Mouse (Mus musculus) stomach, embryonic 15.5 days (tissue): Measurements from ENCODE around the gene Lrrc52. TPM values are rescaled to one million over a fixed set of nuclear protein-coding genes. Genes with fewer than 3 reads are reported as not detected.

Experiments used
- ATAC-seq: fragments of 200-750 bp; cut with Nextera tagmentation; 2 replicates; pipeline ENCODE4 v1.8.0; 2017; ENCODE audit warnings: low read depth, moderate number of reproducible peaks, moderate TSS enrichment; ENCODE audit not compliant: insufficient read depth, low FRiP score
- H3K27ac ChIP-seq: fragments of 300-500 bp; sonication (generic); 2 replicates; pipeline ENCODE4 v1.5.1; 2015; ENCODE audit warnings: mild to moderate bottlenecking, inconsistent platforms
- H3K27me3 ChIP-seq: fragments of 300-500 bp; sonication (generic); replicated peaks from 2 replicates; pipeline ENCODE4 v1.6.1; 2015; ENCODE audit warnings: inconsistent platforms
- H3K36me3 ChIP-seq: fragments of 300-500 bp; sonication (generic); 2 replicates; pipeline ENCODE4 v1.6.1; 2015; ENCODE audit warnings: inconsistent platforms
- H3K4me1 ChIP-seq: fragments of 300-500 bp; sonication (generic); 2 replicates; pipeline ENCODE4 v1.6.1; 2015; ENCODE audit warnings: inconsistent platforms
- H3K4me2 ChIP-seq: fragments of 300-500 bp; sonication (generic); 2 replicates; pipeline ENCODE4 v1.6.1; 2015; ENCODE audit warnings: mild to moderate bottlenecking, inconsistent platforms
- H3K4me3 ChIP-seq: fragments of 300-500 bp; sonication (generic); replicated peaks from 2 replicates; pipeline ENCODE4 v1.5.1; 2015; ENCODE audit warnings: inconsistent platforms
- H3K9ac ChIP-seq: fragments of 300-500 bp; sonication (generic); 2 replicates; pipeline ENCODE4 v1.6.1; 2015; ENCODE audit warnings: inconsistent platforms
- H3K9me3 ChIP-seq: fragments of 300-500 bp; sonication (generic); 2 replicates; pipeline ENCODE4 v1.6.1; 2016; ENCODE audit warnings: inconsistent platforms
- WGBS: fragments of 180-500 bp; shearing (Covaris S2); methylation state at CpG from one replicate; pipeline ENCODE4 v1.1.7; 2015; 5-methylcytosine and 5-hydroxymethylcytosine counted together
- polyA plus RNA-seq: library from polyadenylated mRNA; unstranded; fragments of >200 nt; fragmentation: Nextera tagmentation; extraction: Ambion mirVana; gene quantifications from 2 replicates; pipeline ENCODE4 v1.2.1, GENCODE M21; 2015

Lrrc52 gene
- 0.12 TPM in 2 replicates for polyA plus RNA-seq

- no peak within 1 kb of the TSS for H3K27ac ChIP-seq
- H3K36me3 ChIP-seq: no peaks in the 10 kb centered on the region
- WGBS: 25% methylated on average over 9 of the region's 9 CpGs
- no peak within 1 kb of the TSS for H3K9ac ChIP-seq
- H3K27me3 ChIP-seq: no peaks in the 10 kb centered on the region
- H3K4me3 ChIP-seq: no peak within 1 kb of the TSS
- H3K4me2 ChIP-seq: no peak within 1 kb of the TSS
- H3K9me3 ChIP-seq: no peaks in the 10 kb centered on the region
- ATAC-seq: no peak
- H3K4me1 ChIP-seq: no peaks in the 10 kb centered on the region
Observed at GRCm38 (mm10) chr1:167466765-167467426, at the start of gene Lrrc52. Lrrc52 (minus strand) TSS chr1:167466780.

GRCm38 (mm10) chr1:167511621-167512020 is 45.0 kb upstream of the Lrrc52 start:
- WGBS: 79% methylated on average over 9 of the region's 9 CpGs

GRCm38 (mm10) chr1:167506048-167506447 is 39.5 kb upstream of the Lrrc52 start:
- Histone ChIP-seq H3K4me3 (no peak overlapping the region), H3K9ac (no peak overlapping the region), H3K27ac (no peak overlapping the region), H3K36me3 (no peaks in the 10 kb centered on the region), H3K4me2 (no peak overlapping the region), H3K4me1 (no peaks in the 10 kb centered on the region), H3K27me3 (no peaks in the 10 kb centered on the region), H3K9me3 (no peaks in the 10 kb centered on the region)
- no peak for ATAC-seq
- WGBS: 76% methylated on average over 7 of the region's 7 CpGs

More at GRCm38 (mm10) chr1:167511621-167512020, 45.0 kb upstream of the Lrrc52 start:
- H3K27ac ChIP-seq: no peak overlapping the region
- ATAC-seq: no peak
- no peak overlapping the region for H3K4me2 ChIP-seq
- no peaks in the 10 kb centered on the region for H3K36me3 ChIP-seq
- H3K4me1 ChIP-seq: no peaks in the 10 kb centered on the region
- no peaks in the 10 kb centered on the region for H3K27me3 ChIP-seq
- H3K9me3 ChIP-seq: no peaks in the 10 kb centered on the region
- H3K9ac ChIP-seq: no peak overlapping the region
- H3K4me3 ChIP-seq: no peak overlapping the region

- Histone ChIP-seq H3K36me3 (no peaks in the 10 kb centered on the region), H3K4me1 (no peaks in the 10 kb centered on the region), H3K27me3 (no peaks in the 10 kb centered on the region), H3K27ac (no peak overlapping the region), H3K9me3 (no peaks in the 10 kb centered on the region), H3K4me2 (no peak overlapping the region), H3K9ac (no peak overlapping the region), H3K4me3 (no peak overlapping the region)
- ATAC-seq: no peak
- WGBS: 82% methylated on average over 1 of the region's 1 CpGs
Observed at GRCm38 (mm10) chr1:167505427-167505826, 38.8 kb upstream of the Lrrc52 start.

GRCm38 (mm10) chr1:167499097-167499850 is 32.7 kb upstream of the Lrrc52 start:
- no peaks in the 10 kb centered on the region for H3K36me3 ChIP-seq
- H3K4me3 ChIP-seq: no peak overlapping the region
- 45% methylated on average over 12 of the region's 12 CpGs for WGBS
- H3K4me2 ChIP-seq: no peak overlapping the region
- no peak overlapping the region for H3K27ac ChIP-seq
- no peaks in the 10 kb centered on the region for H3K4me1 ChIP-seq
- H3K9ac ChIP-seq: no peak overlapping the region
- no peaks in the 10 kb centered on the region for H3K27me3 ChIP-seq
- H3K9me3 ChIP-seq: no peaks in the 10 kb centered on the region
- no peak for ATAC-seq

- H3K4me1 ChIP-seq: no peaks in the 10 kb centered on the region
- no peak overlapping the region for H3K27ac ChIP-seq
- 51% methylated on average over 10 of the region's 10 CpGs for WGBS
- H3K36me3 ChIP-seq: no peaks in the 10 kb centered on the region
- no peaks in the 10 kb centered on the region for H3K27me3 ChIP-seq
- H3K9me3 ChIP-seq: no peaks in the 10 kb centered on the region
- H3K4me2 ChIP-seq: no peak overlapping the region
- no peak for ATAC-seq
- H3K9ac ChIP-seq: no peak overlapping the region
- no peak overlapping the region for H3K4me3 ChIP-seq
Observed at GRCm38 (mm10) chr1:167497991-167498390, 31.4 kb upstream of the Lrrc52 start.

GRCm38 (mm10) chr1:167497560-167497959 is 31.0 kb upstream of the Lrrc52 start:
- H3K36me3 ChIP-seq: no peaks in the 10 kb centered on the region
- H3K27me3 ChIP-seq: no peaks in the 10 kb centered on the region
- no peak overlapping the region for H3K4me2 ChIP-seq
- WGBS: 45% methylated on average over 3 of the region's 3 CpGs
- ATAC-seq: no peak
- no peaks in the 10 kb centered on the region for H3K4me1 ChIP-seq
- H3K27ac ChIP-seq: no peak overlapping the region
- no peaks in the 10 kb centered on the region for H3K9me3 ChIP-seq
- no peak overlapping the region for H3K4me3 ChIP-seq
- no peak overlapping the region for H3K9ac ChIP-seq

GRCm38 (mm10) chr1:167491501-167491900 is 24.9 kb upstream of the Lrrc52 start:
- no peak overlapping the region for H3K27ac ChIP-seq
- no peak overlapping the region for H3K9ac ChIP-seq
- H3K4me3 ChIP-seq: no peak overlapping the region
- no peak for ATAC-seq
- 64% methylated on average over 7 of the region's 7 CpGs for WGBS
- no peaks in the 10 kb centered on the region for H3K27me3 ChIP-seq
- H3K9me3 ChIP-seq: no peaks in the 10 kb centered on the region
- no peaks in the 10 kb centered on the region for H3K4me1 ChIP-seq
- no peak overlapping the region for H3K4me2 ChIP-seq
- H3K36me3 ChIP-seq: no peaks in the 10 kb centered on the region

GRCm38 (mm10) chr1:167487933-167488332 is 21.4 kb upstream of the Lrrc52 start:
- Histone ChIP-seq H3K4me2 (no peak overlapping the region), H3K27me3 (no peaks in the 10 kb centered on the region), H3K4me3 (no peak overlapping the region), H3K4me1 (no peaks in the 10 kb centered on the region), H3K36me3 (no peaks in the 10 kb centered on the region), H3K27ac (no peak overlapping the region), H3K9me3 (no peaks in the 10 kb centered on the region), H3K9ac (no peak overlapping the region)
- no peak for ATAC-seq
- 89% methylated on average over 5 of the region's 5 CpGs for WGBS

GRCm38 (mm10) chr1:167486959-167487680 is 20.5 kb upstream of the Lrrc52 start:
- Histone ChIP-seq H3K36me3 (no peaks in the 10 kb centered on the region), H3K9me3 (no peaks in the 10 kb centered on the region), H3K9ac (no peak overlapping the region), H3K4me3 (no peak overlapping the region), H3K27ac (no peak overlapping the region), H3K27me3 (no peaks in the 10 kb centered on the region), H3K4me2 (no peak overlapping the region), H3K4me1 (no peaks in the 10 kb centered on the region)
- ATAC-seq: no peak
- 78% methylated on average over 3 of the region's 3 CpGs for WGBS

- WGBS: 81% methylated on average over 4 of the region's 4 CpGs
- no peak for ATAC-seq
- no peaks in the 10 kb centered on the region for H3K27me3 ChIP-seq
Observed at GRCm38 (mm10) chr1:167482863-167483262, 16.3 kb upstream of the Lrrc52 start.

GRCm38 (mm10) chr1:167473585-167473984 is 7.0 kb upstream of the Lrrc52 start:
- no peak overlapping the region for H3K9ac ChIP-seq
- no peaks in the 10 kb centered on the region for H3K36me3 ChIP-seq
- WGBS: 37% methylated on average over 4 of the region's 4 CpGs
- H3K4me3 ChIP-seq: no peak overlapping the region
- no peaks in the 10 kb centered on the region for H3K27me3 ChIP-seq
- H3K27ac ChIP-seq: no peak overlapping the region
- H3K9me3 ChIP-seq: no peaks in the 10 kb centered on the region
- H3K4me1 ChIP-seq: no peaks in the 10 kb centered on the region
- no peak overlapping the region for H3K4me2 ChIP-seq
- no peak for ATAC-seq

More at GRCm38 (mm10) chr1:167482863-167483262, 16.3 kb upstream of the Lrrc52 start:
- H3K9ac ChIP-seq: no peak overlapping the region
- H3K4me1 ChIP-seq: no peaks in the 10 kb centered on the region
- H3K4me3 ChIP-seq: no peak overlapping the region
- H3K9me3 ChIP-seq: no peaks in the 10 kb centered on the region
- H3K4me2 ChIP-seq: no peak overlapping the region
- H3K36me3 ChIP-seq: no peaks in the 10 kb centered on the region
- no peak overlapping the region for H3K27ac ChIP-seq
